Mouse (Mus musculus) heart, postnatal 0 days (tissue): ENCODE data around the gene Paqr6. TPM values are rescaled to one million over a fixed set of nuclear protein-coding genes. Genes with fewer than 3 reads are reported as not detected.

Source experiments
- ATAC-seq: fragments of 200-750 bp; cut with Nextera tagmentation; 2 replicates; pipeline ENCODE4 v1.8.0; 2017; ENCODE audit warnings: low read depth, moderate number of reproducible peaks, moderate library complexity; ENCODE audit not compliant: insufficient read depth
- DNase-seq: peaks from one replicate; pipeline ENCODE4 v3.0.0-alpha.2; 2016; ENCODE audit warnings: low spot score
- H3K27ac ChIP-seq: fragments of 300-500 bp; sonication (generic); 2 replicates; pipeline ENCODE4 v1.5.1; 2014; ENCODE audit warnings: low read depth, mild to moderate bottlenecking
- H3K27me3 ChIP-seq: fragments of 300-500 bp; sonication (generic); 2 replicates; pipeline ENCODE4 v1.6.1; 2014; ENCODE audit warnings: low read length, mixed read lengths; ENCODE audit not compliant: control insufficient read depth, insufficient read depth
- H3K36me3 ChIP-seq: fragments of 300-500 bp; sonication (generic); replicated peaks from 2 replicates; pipeline ENCODE4 v1.6.1; 2014; ENCODE audit warnings: low read length, mixed read lengths; ENCODE audit not compliant: control insufficient read depth, insufficient read depth
- H3K4me1 ChIP-seq: fragments of 300-500 bp; sonication (generic); 2 replicates; pipeline ENCODE4 v1.6.1; 2014; ENCODE audit warnings: antibody characterized with exemption; ENCODE audit not compliant: control insufficient read depth, insufficient read depth
- H3K4me2 ChIP-seq: fragments of 300-500 bp; sonication (generic); 2 replicates; pipeline ENCODE4 v1.6.1; 2014; ENCODE audit warnings: low read depth, mild to moderate bottlenecking, low read length, moderate library complexity
- H3K4me3 ChIP-seq: fragments of 300-500 bp; sonication (generic); 2 replicates; pipeline ENCODE4 v1.5.1; 2014; ENCODE audit warnings: low read depth, low read length
- H3K9ac ChIP-seq: fragments of 300-500 bp; sonication (generic); replicated peaks from 2 replicates; pipeline ENCODE4 v1.6.1; 2014; ENCODE audit warnings: low read depth, low read length, mixed read lengths
- H3K9me3 ChIP-seq: fragments of 300-500 bp; sonication (generic); replicated peaks from 2 replicates; pipeline ENCODE4 v1.6.1; 2016; ENCODE audit warnings: low read length; ENCODE audit not compliant: control insufficient read depth
- CTCF ChIP-seq: IDR thresholded peaks from 2 replicates; pipeline ENCODE4 v1.5.1; 2016; ENCODE audit warnings: antibody characterized with exemption, control low read depth, low read depth
- EP300 ChIP-seq: IDR thresholded peaks from 2 replicates; pipeline ENCODE4 v1.6.1; 2016; ENCODE audit warnings: antibody characterized with exemption, low read depth
- WGBS: fragments of 180-500 bp; shearing (Covaris S2); extraction: QIAGEN DNeasy Blood & Tissue Kit; methylation state at CpG from one replicate; pipeline ENCODE4 v1.1.7; 2014; 5-methylcytosine and 5-hydroxymethylcytosine counted together
- polyA plus RNA-seq: library from polyadenylated mRNA; unstranded; fragments of >200 nt; fragmentation: Nextera tagmentation; extraction: Ambion mirVana; gene quantifications from 2 replicates; pipeline ENCODE4 v1.2.1, GENCODE M21; 2015
- total RNA-seq: library from RNA; depleted of rRNA; stranded (reverse); fragments of >200 nt; gene quantifications from 2 replicates; pipeline ENCODE4 v1.2.3, GENCODE M21; 2014; ENCODE audit warnings: low replicate concordance

Gene Paqr6
- total and polyA plus RNA-seq, 2 experiments from 2014 or later: 1.2 TPM; not detected in 1

GRCm38 (mm10) chr3:88339006-88339405, 25.4 kb upstream of the Paqr6 start:
- Histone ChIP-seq H3K9me3 (no peaks in the 10 kb centered on the region), H3K27me3 (no peaks in the 10 kb centered on the region), H3K4me1 (peaks cover 17% of the 10 kb centered on the region), H3K9ac (no peak overlapping the region), H3K4me2 (no peak overlapping the region), H3K4me3 (no peak overlapping the region), H3K36me3 (peaks cover 29% of the 10 kb centered on the region), H3K27ac (peak overlapping the region; percentile 8; the same call in 1 of the 2 replicates)
- no peak for DNase-seq
- 62% methylated on average over 3 of the region's 3 CpGs for WGBS
- ATAC-seq: no peak
- no peak for TF ChIP-seq EP300
- TF ChIP-seq CTCF: no peak

- TF ChIP-seq EP300: no peak
- no peak for TF ChIP-seq CTCF
- Histone ChIP-seq H3K4me3 (no peak overlapping the region), H3K36me3 (peaks cover 100% of the 10 kb centered on the region), H3K27ac (no peak overlapping the region), H3K4me2 (no peak overlapping the region), H3K9me3 (no peaks in the 10 kb centered on the region), H3K4me1 (no peaks in the 10 kb centered on the region), H3K27me3 (no peaks in the 10 kb centered on the region), H3K9ac (no peak overlapping the region)
- 65% methylated on average over 13 of the region's 13 CpGs for WGBS
- ATAC-seq (no peak), DNase-seq (no peak)
Observed at GRCm38 (mm10) chr3:88350732-88351131, 13.7 kb upstream of the Paqr6 start.

GRCm38 (mm10) chr3:88352907-88353306, 11.5 kb upstream of the Paqr6 start:
- Histone ChIP-seq H3K9me3 (no peaks in the 10 kb centered on the region), H3K4me3 (no peak overlapping the region), H3K36me3 (peaks cover 100% of the 10 kb centered on the region), H3K27me3 (no peaks in the 10 kb centered on the region), H3K4me1 (no peaks in the 10 kb centered on the region), H3K27ac (no peak overlapping the region), H3K9ac (no peak overlapping the region), H3K4me2 (no peak overlapping the region)
- ATAC-seq (no peak), DNase-seq (no peak)
- WGBS: 83% methylated on average over 9 of the region's 9 CpGs
- TF ChIP-seq EP300 (no peak), CTCF (no peak)

- TF ChIP-seq CTCF: peak; percentile 12; the same call in 1 of the 2 replicates
- TF ChIP-seq EP300: no peak
- Histone ChIP-seq H3K9ac (no peak overlapping the region), H3K27ac (no peak overlapping the region), H3K4me1 (no peaks in the 10 kb centered on the region), H3K4me2 (no peak overlapping the region), H3K9me3 (no peaks in the 10 kb centered on the region), H3K4me3 (no peak overlapping the region), H3K27me3 (no peaks in the 10 kb centered on the region), H3K36me3 (peaks cover 100% of the 10 kb centered on the region)
- ATAC-seq: no peak
- 87% methylated on average over 8 of the region's 8 CpGs for WGBS
- DNase-seq: no peak
Observed at GRCm38 (mm10) chr3:88354396-88355165, 9.8 kb upstream of the Paqr6 start.

GRCm38 (mm10) chr3:88359584-88359983, 4.8 kb upstream of the Paqr6 start:
- TF ChIP-seq EP300 (no peak), CTCF (no peak)
- 44% methylated on average over 5 of the region's 5 CpGs for WGBS
- H3K27ac ChIP-seq: no peak overlapping the region
- no peaks in the 10 kb centered on the region for H3K27me3 ChIP-seq
- no peak for DNase-seq
- no peak overlapping the region for H3K4me2 ChIP-seq
- H3K4me1 ChIP-seq: no peaks in the 10 kb centered on the region; the same call in 1 of the 2 replicates
- H3K9ac ChIP-seq: 0 out of 2 replicates have a peak overlapping the region, but pooled peaks have one; percentile 2
- peaks cover 79% of the 10 kb centered on the region for H3K36me3 ChIP-seq
- no peak overlapping the region for H3K4me3 ChIP-seq
- H3K9me3 ChIP-seq: no peaks in the 10 kb centered on the region
- ATAC-seq: no peak

- Histone ChIP-seq H3K9me3 (no peaks in the 10 kb centered on the region), H3K27ac (no peak overlapping the region), H3K27me3 (no peaks in the 10 kb centered on the region), H3K4me2 (no peak overlapping the region), H3K4me1 (no peaks in the 10 kb centered on the region; the same call in 1 of the 2 replicates), H3K9ac (0 out of 2 replicates have a peak overlapping the region, but pooled peaks have one; percentile 2), H3K4me3 (no peak overlapping the region), H3K36me3 (peaks cover 76% of the 10 kb centered on the region)
- WGBS: 66% methylated on average over 3 of the region's 3 CpGs
- ATAC-seq (no peak), DNase-seq (no peak)
- TF ChIP-seq EP300 (no peak), CTCF (no peak)
Observed at GRCm38 (mm10) chr3:88359989-88360388, 4.4 kb upstream of the Paqr6 start.
